12 mouse cellular contexts compared by ENCODE assay signal in genomic region chr15:81035417-81036162, GRCm38 (mm10). TPM values are rescaled to one million over a fixed set of nuclear protein-coding genes. Genes with fewer than 3 reads are reported as not detected.
DNase-seq lines count a peak whose midpoint lies in the region; ATAC-seq lines count a peak whose summit lies in the region.
"Had no signal": no experiment of that assay in that cellular context is flagged by ENCODE, and none has a peak within 500 bp of the region (broad histone marks: within the 10 kb centered on the region; RNA-seq: fewer than 3 reads in every experiment).

No protein-coding gene starts in this region.

- no peak overlapping the region; the same call in 1 of the 2 replicates for H3K9ac ChIP-seq in kidney, embryonic 14.5 days (ENCODE audit: low read depth, low read length)

- H3K27me3 ChIP-seq in kidney, embryonic 14.5 days (ENCODE audit: control insufficient read depth, insufficient read depth, low read length) = no peaks in the 10 kb centered on the region

- H3K27ac ChIP-seq in kidney, embryonic 14.5 days (ENCODE audit: low read depth, low read length) = peak overlapping the region; percentile 24; the same call in 1 of the 2 replicates
- H3K27ac ChIP-seq: left cerebral cortex, adult 2 months; midbrain, embryonic 10.5 days had no signal

- no peak for ATAC-seq in kidney, embryonic 14.5 days (ENCODE audit: low FRiP score, low TSS enrichment)

- H3K36me3 ChIP-seq in kidney, embryonic 14.5 days (ENCODE audit: control insufficient read depth, insufficient read depth, low read length) = no peaks in the 10 kb centered on the region
- H3K36me3 ChIP-seq: midbrain, embryonic 10.5 days had no signal

- no peak overlapping the region for H3K4me2 ChIP-seq in kidney, embryonic 14.5 days (replicated peaks; ENCODE audit: low read depth, low read length)

- H3K4me1 ChIP-seq in kidney, embryonic 14.5 days (ENCODE audit: control insufficient read depth, insufficient read depth, low read length) = peaks cover 29% of the 10 kb centered on the region

- no peak overlapping the region for H3K4me3 ChIP-seq in kidney, embryonic 14.5 days (ENCODE audit: low read length)
- H3K4me3 ChIP-seq: left cerebral cortex, adult 2 months; midbrain, embryonic 10.5 days had no signal

- intact Hi-C loops in heart, postnatal 10 days (cut with DNase I) = no loop called here

- 63% methylated on average over 12 of the region's 12 CpGs for whole genome bisulfite sequencing in kidney, embryonic 14.5 days

- DNase-seq in kidney, postnatal 25 days = no peak
- DNase-seq in spleen, postnatal 36 days (ENCODE audit: low spot score in 2 of 2) = peak; percentile 44 to 48
- no peak for DNase-seq in spleen, postnatal 10 days (ENCODE audit: low spot score in 2 of 2)
- DNase-seq in heart, postnatal 10 days = peak; percentile 35 to 39
- peak; percentile 64 for DNase-seq in naive thymus-derived CD4-positive, alpha-beta T cell, adult 2 months (ENCODE audit: low read depth)
- DNase-seq in thymus, postnatal 36 days = no peak
- no peak for DNase-seq in adrenal gland, postnatal 25 days
- DNase-seq: adrenal gland, adult 8-10 months had no signal

- H3K9me3 ChIP-seq in kidney, embryonic 14.5 days (ENCODE audit: control insufficient read depth, low read length) = no peaks in the 10 kb centered on the region
- H3K9me3 ChIP-seq: G1E; midbrain, embryonic 10.5 days had no signal

RNA-seq across cellular contexts. Expression of gene Sgsm3, which starts 58.0 kb away (rescaled TPM):
- 17.2 and 17.7 TPM in 2 replicates for polyA plus RNA-seq in kidney, embryonic 14.5 days (2014; fragmentation: Nextera tagmentation; extraction: Ambion mirVana)
- total RNA-seq in heart, postnatal 10 days (2021) = 10 to 100 TPM in 1 of 2 experiments, 1 to 10 TPM in 1; 9.6 to 10.7 TPM
- total RNA-seq in adrenal gland, postnatal 25 days (2021) = 19.6 and 22.3 TPM in 2 replicates

Comparison
In these comparisons a context has a peak if more than half of its experiments do, and no peak if none do; other contexts are left out.
1. DNase-seq: peak in spleen, postnatal 36 days (2 of 2), heart, postnatal 10 days (2 of 2) and naive thymus-derived CD4-positive, alpha-beta T cell, adult 2 months (single experiment); none in kidney, postnatal 25 days (0 of 2), spleen, postnatal 10 days (0 of 2), thymus, postnatal 36 days (0 of 2) and adrenal gland, postnatal 25 days (single experiment).